ENCODE assay signal across 9 mouse cellular contexts in genomic region chr11:88214881-88215831, GRCm38 (mm10). TPM values are rescaled to one million over a fixed set of nuclear protein-coding genes. Genes with fewer than 3 reads are reported as not detected.
DNase-seq lines count a peak whose midpoint lies in the region; ATAC-seq lines count a peak whose summit lies in the region.
"Had no signal": no experiment of that assay in that cellular context is flagged by ENCODE, and none has a peak within 500 bp of the region (broad histone marks: within the 10 kb centered on the region; RNA-seq: fewer than 3 reads in every experiment).

No protein-coding gene starts in this region.

- H3K27ac ChIP-seq in forebrain, embryonic 12.5 days: peak overlapping the region; percentile 61
- H3K27ac ChIP-seq in hindbrain, embryonic 10.5 days: peak overlapping the region; percentile 84
- peak overlapping the region; percentile 71 for H3K27ac ChIP-seq in midbrain, embryonic 12.5 days (replicated peaks)
- H3K27ac ChIP-seq: liver, embryonic 13.5 days had no signal

- H3K9me3 ChIP-seq in forebrain, embryonic 12.5 days: no peaks in the 10 kb centered on the region
- H3K9me3 ChIP-seq in hindbrain, embryonic 10.5 days: no peaks in the 10 kb centered on the region
- H3K9me3 ChIP-seq in midbrain, embryonic 12.5 days: no peaks in the 10 kb centered on the region
- H3K9me3 ChIP-seq: liver, embryonic 13.5 days had no signal

- no peak overlapping the region for H3K9ac ChIP-seq in forebrain, embryonic 12.5 days
- peak overlapping the region; percentile 21; the same call in 1 of the 2 replicates for H3K9ac ChIP-seq in midbrain, embryonic 12.5 days (replicated peaks)
- H3K9ac ChIP-seq: liver, embryonic 13.5 days had no signal

- peaks cover 6% of the 10 kb centered on the region; the same call in 1 of the 2 replicates for H3K27me3 ChIP-seq in forebrain, embryonic 12.5 days
- no peaks in the 10 kb centered on the region for H3K27me3 ChIP-seq in hindbrain, embryonic 10.5 days (ENCODE audit: insufficient read depth, poor library complexity, severe bottlenecking)
- H3K27me3 ChIP-seq in midbrain, embryonic 12.5 days: no peaks in the 10 kb centered on the region

- H3K4me2 ChIP-seq in forebrain, embryonic 12.5 days: no peak overlapping the region
- H3K4me2 ChIP-seq in midbrain, embryonic 12.5 days (replicated peaks): peak overlapping the region; percentile 16; the same call in 1 of the 2 replicates
- H3K4me2 ChIP-seq: liver, embryonic 13.5 days had no signal

- no peak overlapping the region for H3K4me3 ChIP-seq in forebrain, embryonic 12.5 days (replicated peaks)
- H3K4me3 ChIP-seq in hindbrain, embryonic 10.5 days: peak overlapping the region; percentile 18
- no peak overlapping the region for H3K4me3 ChIP-seq in midbrain, embryonic 12.5 days
- H3K4me3 ChIP-seq: liver, embryonic 13.5 days had no signal

- peaks cover 20% of the 10 kb centered on the region for H3K36me3 ChIP-seq in forebrain, embryonic 12.5 days (replicated peaks)
- peaks cover 26% of the 10 kb centered on the region for H3K36me3 ChIP-seq in hindbrain, embryonic 10.5 days
- peaks cover 20% of the 10 kb centered on the region for H3K36me3 ChIP-seq in midbrain, embryonic 12.5 days

- H3K4me1 ChIP-seq in forebrain, embryonic 12.5 days: peaks cover 18% of the 10 kb centered on the region
- peaks cover 34% of the 10 kb centered on the region for H3K4me1 ChIP-seq in hindbrain, embryonic 10.5 days (replicated peaks)
- H3K4me1 ChIP-seq in midbrain, embryonic 12.5 days: peaks cover 14% of the 10 kb centered on the region

- ATAC-seq in forebrain, embryonic 12.5 days (ENCODE audit: low FRiP score): peak; percentile 63
- peak; percentile 52; the same call in 1 of the 2 replicates for ATAC-seq in midbrain, embryonic 12.5 days (ENCODE audit: low FRiP score, low read depth)

- 63% methylated on average over 21 of the region's 21 CpGs for WGBS in forebrain, embryonic 12.5 days
- WGBS in hindbrain, embryonic 10.5 days: 63% methylated on average over 21 of the region's 21 CpGs
- WGBS in midbrain, embryonic 12.5 days: 67% methylated on average over 21 of the region's 21 CpGs

- peak; percentile 34 for DNase-seq in 3T3-L1 (ENCODE audit: low read depth, low spot score)
- DNase-seq in adrenal gland, adult 2 months: peak; percentile 72
- DNase-seq in hindbrain, embryonic 10.5 days (ENCODE audit: low spot score): peak; percentile 52
- peak; percentile 83 for DNase-seq in layer of hippocampus, adult 9-11 months
- DNase-seq in urinary bladder, adult 18-20 months (ENCODE audit: low spot score in 2 of 2): no peak
- DNase-seq in gastrocnemius, postnatal 10 days: no peak
- DNase-seq: liver, embryonic 13.5 days had no signal

RNA-seq across cellular contexts. Expression of gene Mrps23, which starts 11.0 kb away (rescaled TPM):
- 100 to 1,000 TPM; 194 to 208 TPM for total RNA-seq in adrenal gland, adult 2 months (2021)
- 44.9 and 51.2 TPM in 2 replicates for polyA plus RNA-seq in adrenal gland, adult 2 months (2012; rRNA removed)
- 62.0 and 67.5 TPM in 2 replicates for polyA plus RNA-seq in forebrain, embryonic 12.5 days (2016; fragmentation: Nextera tagmentation; extraction: Ambion mirVana)
- polyA plus RNA-seq in hindbrain, embryonic 10.5 days (2016; fragmentation: Nextera tagmentation; extraction: Ambion mirVana): 72.2 and 74.1 TPM in 2 replicates
- 69.5 and 71.1 TPM in 2 replicates for polyA plus RNA-seq in midbrain, embryonic 12.5 days (2016; fragmentation: Nextera tagmentation; extraction: Ambion mirVana)
- total RNA-seq in gastrocnemius, postnatal 10 days (2021): 100 to 1,000 TPM; 121 to 133 TPM

Comparison
In these comparisons a context has a peak if more than half of its experiments do, and no peak if none do; other contexts are left out.
1. DNase-seq: peak in 3T3-L1 (single experiment), adrenal gland, adult 2 months (single experiment), hindbrain, embryonic 10.5 days (single experiment) and layer of hippocampus, adult 9-11 months (single experiment); none in urinary bladder, adult 18-20 months (0 of 2) and gastrocnemius, postnatal 10 days (single experiment).
2. Peak in every context shown above with its lines, with median percentiles within 50 percentile points of each other: H3K27ac ChIP-seq.